Mouse (Mus musculus): ENCODE results near the gene Bahcc1. TPM values are rescaled to one million over a fixed set of nuclear protein-coding genes. Genes with fewer than 3 reads are reported as not detected.
A peak's percentile ranks its signal among the peaks of the same experiment; 100 is the strongest.

The Bahcc1 gene
- polyA plus RNA-seq, 1 experiment from 2014 or later, result 8.8 TPM

- H3K4me1 ChIP-seq (replicated peaks; ENCODE audit: control insufficient read depth, insufficient read depth, low read length), result peaks cover 40% of the 10 kb centered on the region
- no peak for DNase-seq (ENCODE audit: low spot score)
- H3K27ac ChIP-seq (ENCODE audit: low read depth, low read length), result no peak overlapping the region
- H3K27me3 ChIP-seq (replicated peaks; ENCODE audit: control insufficient read depth, insufficient read depth, low read length), result no peaks in the 10 kb centered on the region
- no peak overlapping the region for H3K4me3 ChIP-seq (ENCODE audit: low read depth, low read length)
- ATAC-seq (replicated peaks; ENCODE audit: low FRiP score), result no peak
- H3K9me3 ChIP-seq (ENCODE audit: control insufficient read depth, low read length), result no peaks in the 10 kb centered on the region
- no peak overlapping the region for H3K9ac ChIP-seq (ENCODE audit: low read depth, low read length)
- peaks cover 7% of the 10 kb centered on the region; the same call in 1 of the 2 replicates for H3K36me3 ChIP-seq (ENCODE audit: control insufficient read depth, insufficient read depth, low read length)
- H3K4me2 ChIP-seq, result no peak overlapping the region
- 65% methylated on average over 12 of the region's 12 CpGs for WGBS
Observed at GRCm38 (mm10) chr11:120258896-120259689, 26.3 kb downstream of the Bahcc1 start.

- no peaks in the 10 kb centered on the region for H3K27me3 ChIP-seq (replicated peaks; ENCODE audit: control insufficient read depth, insufficient read depth, low read length)
- DNase-seq (ENCODE audit: low spot score), result no peak
- no peak overlapping the region for H3K4me2 ChIP-seq
- H3K4me3 ChIP-seq (ENCODE audit: low read depth, low read length), result no peak overlapping the region
- H3K9ac ChIP-seq (ENCODE audit: low read depth, low read length), result no peak overlapping the region
- H3K36me3 ChIP-seq (ENCODE audit: control insufficient read depth, insufficient read depth, low read length), result peaks cover 7% of the 10 kb centered on the region; the same call in 1 of the 2 replicates
- 80% methylated on average over 25 of the region's 25 CpGs for WGBS
- H3K9me3 ChIP-seq (ENCODE audit: control insufficient read depth, low read length), result no peaks in the 10 kb centered on the region
- ATAC-seq (replicated peaks; ENCODE audit: low FRiP score), result no peak
- H3K4me1 ChIP-seq (replicated peaks; ENCODE audit: control insufficient read depth, insufficient read depth, low read length), result peaks cover 33% of the 10 kb centered on the region
- H3K27ac ChIP-seq (ENCODE audit: low read depth, low read length), result no peak overlapping the region
Observed at GRCm38 (mm10) chr11:120259792-120260768, 27.3 kb downstream of the Bahcc1 start.

GRCm38 (mm10) chr11:120260769-120261150 lies 28.0 kb downstream of the Bahcc1 start:
- Histone ChIP-seq H3K9me3 (ENCODE audit: control insufficient read depth, low read length) (no peaks in the 10 kb centered on the region), H3K36me3 (ENCODE audit: control insufficient read depth, insufficient read depth, low read length) (peaks cover 7% of the 10 kb centered on the region; the same call in 1 of the 2 replicates), H3K4me1 (replicated peaks; ENCODE audit: control insufficient read depth, insufficient read depth, low read length) (peaks cover 28% of the 10 kb centered on the region), H3K27me3 (replicated peaks; ENCODE audit: control insufficient read depth, insufficient read depth, low read length) (no peaks in the 10 kb centered on the region), H3K4me2 (no peak overlapping the region), H3K9ac (ENCODE audit: low read depth, low read length) (no peak overlapping the region), H3K4me3 (ENCODE audit: low read depth, low read length) (no peak overlapping the region), H3K27ac (ENCODE audit: low read depth, low read length) (no peak overlapping the region)
- 80% methylated on average over 6 of the region's 6 CpGs for WGBS
- ATAC-seq (replicated peaks; ENCODE audit: low FRiP score) (no peak), DNase-seq (ENCODE audit: low spot score) (no peak)

GRCm38 (mm10) chr11:120261416-120262355 lies 28.9 kb downstream of the Bahcc1 start:
- H3K4me3 ChIP-seq (ENCODE audit: low read depth, low read length), result no peak overlapping the region
- 72% methylated on average over 20 of the region's 20 CpGs for WGBS
- no peaks in the 10 kb centered on the region for H3K9me3 ChIP-seq (ENCODE audit: control insufficient read depth, low read length)
- no peak overlapping the region for H3K9ac ChIP-seq (ENCODE audit: low read depth, low read length)
- DNase-seq (ENCODE audit: low spot score), result no peak
- no peaks in the 10 kb centered on the region for H3K27me3 ChIP-seq (replicated peaks; ENCODE audit: control insufficient read depth, insufficient read depth, low read length)
- H3K36me3 ChIP-seq (ENCODE audit: control insufficient read depth, insufficient read depth, low read length), result peaks cover 7% of the 10 kb centered on the region; the same call in 1 of the 2 replicates
- peaks cover 24% of the 10 kb centered on the region for H3K4me1 ChIP-seq (replicated peaks; ENCODE audit: control insufficient read depth, insufficient read depth, low read length)
- H3K27ac ChIP-seq (ENCODE audit: low read depth, low read length), result peak overlapping the region; percentile 21; the same call in 1 of the 2 replicates
- no peak overlapping the region for H3K4me2 ChIP-seq
- no peak for ATAC-seq (replicated peaks; ENCODE audit: low FRiP score)

GRCm38 (mm10) chr11:120262356-120262901 lies 29.7 kb downstream of the Bahcc1 start:
- no peak overlapping the region for H3K27ac ChIP-seq (ENCODE audit: low read depth, low read length)
- peak; percentile 21 for ATAC-seq (replicated peaks; ENCODE audit: low FRiP score)
- WGBS, result 36% methylated on average over 8 of the region's 8 CpGs

GRCm38 (mm10) chr11:120263176-120263575 lies 30.4 kb downstream of the Bahcc1 start:
- no peaks in the 10 kb centered on the region for H3K9me3 ChIP-seq (ENCODE audit: control insufficient read depth, low read length)
- no peak overlapping the region for H3K4me3 ChIP-seq (ENCODE audit: low read depth, low read length)
- DNase-seq (ENCODE audit: low spot score), result no peak
- no peak overlapping the region for H3K27ac ChIP-seq (ENCODE audit: low read depth, low read length)
- ATAC-seq (replicated peaks; ENCODE audit: low FRiP score), result no peak
- peaks cover 19% of the 10 kb centered on the region for H3K4me1 ChIP-seq (replicated peaks; ENCODE audit: control insufficient read depth, insufficient read depth, low read length)
- H3K36me3 ChIP-seq (ENCODE audit: control insufficient read depth, insufficient read depth, low read length), result peaks cover 7% of the 10 kb centered on the region; the same call in 1 of the 2 replicates
- H3K4me2 ChIP-seq, result no peak overlapping the region
- no peaks in the 10 kb centered on the region for H3K27me3 ChIP-seq (replicated peaks; ENCODE audit: control insufficient read depth, insufficient read depth, low read length)
- no peak overlapping the region for H3K9ac ChIP-seq (ENCODE audit: low read depth, low read length)
- WGBS, result 69% methylated on average over 3 of the region's 3 CpGs

More at GRCm38 (mm10) chr11:120262356-120262901, 29.7 kb downstream of the Bahcc1 start:
- DNase-seq (ENCODE audit: low spot score), result peak; percentile 63
- Histone ChIP-seq H3K4me3 (ENCODE audit: low read depth, low read length) (no peak overlapping the region), H3K4me2 (no peak overlapping the region), H3K9ac (ENCODE audit: low read depth, low read length) (no peak overlapping the region), H3K4me1 (replicated peaks; ENCODE audit: control insufficient read depth, insufficient read depth, low read length) (peaks cover 19% of the 10 kb centered on the region), H3K27me3 (replicated peaks; ENCODE audit: control insufficient read depth, insufficient read depth, low read length) (no peaks in the 10 kb centered on the region), H3K9me3 (ENCODE audit: control insufficient read depth, low read length) (no peaks in the 10 kb centered on the region), H3K36me3 (ENCODE audit: control insufficient read depth, insufficient read depth, low read length) (peaks cover 7% of the 10 kb centered on the region; the same call in 1 of the 2 replicates)

DNA sequence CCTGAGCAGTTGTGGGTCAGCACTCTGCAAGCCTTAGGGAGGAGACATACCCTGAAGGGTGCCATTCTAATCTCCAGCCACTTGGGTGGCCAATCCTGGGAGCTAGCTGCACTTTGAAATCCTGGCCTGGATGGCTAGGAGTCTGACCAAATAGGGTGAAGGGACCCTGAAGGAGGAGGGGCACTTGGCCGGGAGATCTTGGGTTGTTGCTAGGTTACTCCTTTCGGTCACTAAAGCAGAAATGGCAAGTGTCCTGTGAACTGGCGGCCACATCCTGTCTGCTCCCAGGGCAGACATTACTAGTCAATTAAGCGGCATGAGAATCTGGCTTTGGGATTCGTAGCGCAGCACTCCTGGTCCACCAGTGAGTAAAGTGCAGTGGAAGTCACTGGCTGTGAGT lies 31.3 kb downstream of the Bahcc1 start:
- no peak overlapping the region for H3K4me3 ChIP-seq (ENCODE audit: low read depth, low read length)
- H3K27me3 ChIP-seq (replicated peaks; ENCODE audit: control insufficient read depth, insufficient read depth, low read length), result no peaks in the 10 kb centered on the region
- peaks cover 20% of the 10 kb centered on the region for H3K4me1 ChIP-seq (replicated peaks; ENCODE audit: control insufficient read depth, insufficient read depth, low read length)
- peaks cover 7% of the 10 kb centered on the region; the same call in 1 of the 2 replicates for H3K36me3 ChIP-seq (ENCODE audit: control insufficient read depth, insufficient read depth, low read length)
- DNase-seq (ENCODE audit: low spot score), result no peak
- WGBS, result 73% methylated on average over 6 of the region's 6 CpGs
- no peak for ATAC-seq (replicated peaks; ENCODE audit: low FRiP score)
- H3K9ac ChIP-seq (ENCODE audit: low read depth, low read length), result no peak overlapping the region
- H3K27ac ChIP-seq (ENCODE audit: low read depth, low read length), result no peak overlapping the region
- no peak overlapping the region for H3K4me2 ChIP-seq
- no peaks in the 10 kb centered on the region for H3K9me3 ChIP-seq (ENCODE audit: control insufficient read depth, low read length)

Measured in liver, embryonic 11.5 days (tissue).